Mouse (Mus musculus): Measurements from ENCODE around the gene Gpr183.

Gene Gpr183

GRCm38 (mm10) chr14:121964990-121965389 is at the start of gene Gpr183:
Gene Gpr183 (minus strand): TSS chr14:121965195.
- in situ Hi-C loops (cut with MboI, MseI) = loop anchor here (5.0 kb wide), 2 partner anchors 33 to 97 kb away; no protein-coding TSS in a partner anchor

DNA sequence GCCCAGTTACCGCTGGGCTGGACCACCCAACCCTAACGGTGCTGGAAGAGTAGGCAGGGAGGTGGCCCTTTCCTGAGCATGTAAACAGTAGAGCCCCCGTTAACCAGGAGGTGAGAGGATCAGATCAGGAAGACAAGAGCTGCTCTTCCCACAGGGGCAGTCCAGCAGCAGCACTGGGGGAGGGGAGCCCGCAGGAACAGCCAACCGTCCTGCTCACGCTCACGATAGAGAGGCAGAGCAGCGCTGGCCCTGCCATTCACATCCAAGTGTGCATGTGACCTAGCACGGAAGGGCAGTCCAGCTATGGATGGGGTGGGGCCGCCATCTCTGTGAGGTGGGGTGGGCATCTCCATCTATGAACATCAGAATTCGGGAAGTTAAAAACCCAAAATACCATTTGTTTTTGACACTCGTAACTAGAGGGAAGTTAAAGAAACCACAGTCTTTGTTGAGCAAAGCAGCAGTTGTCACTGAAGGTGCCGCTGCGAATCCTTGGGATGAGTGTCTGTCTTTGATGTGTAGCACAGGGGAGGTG is 48.5 kb upstream of the Gpr183 start:
- in situ Hi-C loops (cut with MboI, MseI) = loop anchor here (5.0 kb wide), 1 partner anchor 86 kb away; no protein-coding TSS in a partner anchor

DNA sequence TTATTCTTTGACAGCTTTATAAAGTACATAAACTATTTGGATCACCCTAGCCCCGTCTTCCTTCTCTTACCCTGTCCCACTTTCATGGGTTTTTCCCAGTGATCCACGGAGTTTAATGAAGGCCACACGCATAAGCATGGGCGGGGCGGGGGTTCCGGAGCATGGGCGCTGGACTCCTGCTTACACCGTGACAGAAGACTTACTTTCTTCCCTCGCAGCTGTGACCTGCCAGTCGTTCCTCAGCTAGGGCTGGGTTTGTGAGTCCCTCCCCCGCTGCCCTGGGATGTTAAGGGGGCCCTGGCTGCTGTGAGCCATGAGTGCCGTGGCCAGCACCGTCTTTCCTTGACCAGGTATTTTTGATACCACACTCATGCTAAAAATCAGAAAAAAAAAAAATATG is 47.8 kb upstream of the Gpr183 start:
- in situ Hi-C loops (cut with MboI, MseI) = loop anchor here (5.0 kb wide), 1 partner anchor 86 kb away; no protein-coding TSS in a partner anchor

GRCm38 (mm10) chr14:122012193-122012592 is 47.2 kb upstream of the Gpr183 start:
- in situ Hi-C loops (cut with MboI, MseI) = loop anchor here (5.0 kb wide), 1 partner anchor 85 kb away; no protein-coding TSS in a partner anchor

- in situ Hi-C loops (cut with MboI, MseI) = loop anchor here (5.0 kb wide), 1 partner anchor 84 kb away; no protein-coding TSS in a partner anchor
These were observed 46.8 kb upstream of the Gpr183 start for GRCm38 (mm10) chr14:122011768-122012167.

DNA sequence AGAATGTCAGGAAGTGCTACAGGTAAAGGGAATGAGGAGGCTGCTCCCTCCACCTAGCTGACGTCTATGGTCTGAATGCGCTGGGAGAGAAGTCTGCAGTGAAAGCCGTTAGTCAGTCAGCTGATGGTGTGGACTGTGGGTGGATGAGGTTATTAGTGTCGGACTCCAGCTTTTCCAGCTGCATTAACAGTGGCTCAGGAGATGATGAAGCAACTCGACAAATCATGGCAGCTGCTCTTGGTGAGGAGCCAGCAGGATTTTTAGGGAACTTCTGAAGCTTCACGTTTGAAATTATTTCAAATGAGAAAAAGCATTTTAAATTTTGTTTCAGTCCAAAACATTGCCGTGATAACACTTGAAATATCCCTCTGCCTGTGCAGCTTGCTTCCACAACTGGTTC is 45.3 kb upstream of the Gpr183 start:
- in situ Hi-C loops (cut with MboI, MseI) = loop anchor here (5.0 kb wide), 1 partner anchor 83 kb away; no protein-coding TSS in a partner anchor

- in situ Hi-C loops (cut with MboI, MseI) = loop anchor here (10.0 kb wide), 1 partner anchor 45 kb away; no protein-coding TSS in a partner anchor
These were observed 44.5 kb upstream of the Gpr183 start for GRCm38 (mm10) chr14:122009502-122009901.

DNA sequence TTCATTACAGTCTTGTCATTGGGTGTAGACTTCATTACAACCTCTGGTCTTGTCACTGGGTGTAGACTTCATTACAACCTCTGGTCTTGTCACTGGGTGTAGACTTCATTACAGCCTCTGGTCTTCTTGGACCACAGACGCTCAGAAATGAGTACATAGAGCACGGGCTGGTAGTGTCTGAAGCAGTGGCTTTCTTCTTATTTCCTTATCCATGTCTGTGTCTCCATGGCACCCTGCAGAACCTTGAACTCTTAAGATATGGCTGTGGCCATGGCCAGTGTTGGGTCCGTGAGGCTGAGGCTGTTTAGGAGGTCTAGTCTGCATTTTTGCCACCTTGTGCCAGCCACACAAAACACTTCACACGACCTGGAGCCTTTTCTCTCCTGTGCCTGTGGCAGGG is 43.3 kb upstream of the Gpr183 start:
- in situ Hi-C loops (cut with MboI, MseI) = loop anchor here (10.0 kb wide), 1 partner anchor 47 kb away; no protein-coding TSS in a partner anchor

DNA sequence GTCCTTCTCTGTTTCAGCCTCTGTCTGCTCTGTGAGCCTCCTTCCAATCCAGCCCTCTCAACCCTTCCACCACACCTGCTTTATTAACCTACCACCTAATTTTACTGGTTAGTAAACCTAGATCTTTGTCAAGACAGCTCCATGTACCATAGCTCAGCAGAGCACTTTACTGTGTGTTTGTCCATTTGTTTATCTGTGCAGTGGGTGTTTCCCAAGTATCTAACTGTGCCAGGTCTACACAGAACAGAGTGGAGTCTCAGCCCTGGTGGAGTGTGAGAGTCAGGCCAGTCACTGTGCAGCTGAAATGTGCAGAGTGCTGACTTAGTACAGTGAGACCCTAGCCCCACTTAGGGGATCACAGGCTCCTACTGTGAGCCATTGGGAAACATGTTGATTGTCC is 38.8 kb upstream of the Gpr183 start:
- in situ Hi-C loops (cut with MboI, MseI) = loop anchor here (10.0 kb wide), 1 partner anchor 51 kb away; no protein-coding TSS in a partner anchor

GRCm38 (mm10) chr14:122002224-122002623 is 37.2 kb upstream of the Gpr183 start:
- in situ Hi-C loops (cut with MboI, MseI) = loop anchor here (10.0 kb wide), 1 partner anchor 53 kb away; no protein-coding TSS in a partner anchor

- in situ Hi-C loops (cut with MboI, MseI) = loop anchor here (10.0 kb wide), 1 partner anchor 54 kb away; no protein-coding TSS in a partner anchor
These were observed 35.5 kb upstream of the Gpr183 start for GRCm38 (mm10) chr14:122000346-122001105.

DNA sequence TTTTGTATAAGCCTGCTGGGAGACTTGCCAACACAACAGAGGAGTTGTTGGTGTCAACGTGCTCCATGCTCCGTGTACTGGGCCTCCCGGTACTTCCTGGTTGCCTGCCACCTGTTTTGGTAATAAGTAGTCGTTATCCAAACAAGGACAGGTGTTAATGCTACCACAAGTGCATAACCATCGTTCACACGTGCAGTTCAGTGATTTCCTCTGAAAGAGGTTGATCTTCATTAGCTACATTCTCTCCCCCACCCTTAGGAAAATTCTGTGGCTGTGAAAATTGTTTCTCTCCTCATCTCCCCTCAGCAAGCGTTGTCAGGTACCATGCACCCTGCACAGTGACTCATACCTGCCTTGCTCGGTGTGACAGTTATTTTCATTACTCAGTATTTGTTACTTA is 34.5 kb upstream of the Gpr183 start:
- in situ Hi-C loops (cut with MboI, MseI) = no loop called here

GRCm38 (mm10) chr14:121996786-121997185 is 31.8 kb upstream of the Gpr183 start:
- in situ Hi-C loops (cut with MboI, MseI) = no loop called here

DNA sequence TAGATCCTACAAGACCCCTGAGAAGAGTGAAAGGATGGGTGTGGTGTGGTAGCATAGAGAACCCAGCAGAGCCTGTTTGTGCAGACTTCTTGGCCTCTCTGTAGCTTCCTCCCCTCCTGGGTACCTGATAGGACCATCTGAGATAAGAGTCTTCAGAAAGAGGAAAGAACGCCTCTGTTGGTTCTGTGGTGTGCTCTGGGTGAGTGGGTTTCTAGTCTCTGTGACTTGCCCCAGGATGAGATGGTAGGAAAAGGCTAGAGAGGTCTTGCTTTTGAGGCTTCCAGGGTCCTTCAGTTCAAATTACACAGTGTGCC is 30.5 kb upstream of the Gpr183 start:
- in situ Hi-C loops (cut with MboI, MseI) = no loop called here

- in situ Hi-C loops (cut with MboI, MseI) = no loop called here
These were observed 30.0 kb upstream of the Gpr183 start for GRCm38 (mm10) chr14:121994846-121995556.

- in situ Hi-C loops (cut with MboI, MseI) = no loop called here
These were observed 29.2 kb upstream of the Gpr183 start for GRCm38 (mm10) chr14:121994171-121994700.

- in situ Hi-C loops (cut with MboI, MseI) = no loop called here
These were observed 28.6 kb upstream of the Gpr183 start for GRCm38 (mm10) chr14:121993616-121994015.

GRCm38 (mm10) chr14:121992395-121993280 is 27.6 kb upstream of the Gpr183 start:
- in situ Hi-C loops (cut with MboI, MseI) = no loop called here

- in situ Hi-C loops (cut with MboI, MseI) = no loop called here
These were observed 26.9 kb upstream of the Gpr183 start for GRCm38 (mm10) chr14:121991921-121992320.

- in situ Hi-C loops (cut with MboI, MseI) = no loop called here
These were observed 25.9 kb upstream of the Gpr183 start for GRCm38 (mm10) chr14:121990897-121991296.

DNA sequence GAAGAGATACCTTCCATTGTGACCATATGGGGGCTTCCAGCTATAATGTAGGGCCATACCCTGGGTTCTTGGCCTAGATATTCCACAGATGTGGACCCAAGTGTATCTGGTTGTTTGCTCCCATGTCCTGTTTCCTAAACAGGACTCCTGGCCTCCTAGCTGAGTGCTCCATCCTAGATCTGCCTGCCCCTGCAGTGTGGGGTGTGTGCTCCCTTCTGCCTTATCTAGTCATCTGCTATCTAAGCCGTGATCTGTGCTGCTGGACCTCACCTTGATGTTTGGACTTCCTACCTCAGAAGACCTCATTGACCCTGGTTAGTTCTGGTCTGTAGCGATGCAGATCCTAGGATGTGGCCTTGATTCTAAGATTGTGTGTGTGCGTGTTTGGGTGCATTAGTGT is 24.9 kb upstream of the Gpr183 start:
- in situ Hi-C loops (cut with MboI, MseI) = no loop called here

Data from T-helper 2 cell (primary cell).